Mouse (Mus musculus): ENCODE measurements at regions not wholly inside any gene's neighbourhood (a gene's known extent, or its start where the extent isn't known, plus 50 kb on each side); places are given as distances from the start of the nearest gene placed in this dataset.

DNA sequence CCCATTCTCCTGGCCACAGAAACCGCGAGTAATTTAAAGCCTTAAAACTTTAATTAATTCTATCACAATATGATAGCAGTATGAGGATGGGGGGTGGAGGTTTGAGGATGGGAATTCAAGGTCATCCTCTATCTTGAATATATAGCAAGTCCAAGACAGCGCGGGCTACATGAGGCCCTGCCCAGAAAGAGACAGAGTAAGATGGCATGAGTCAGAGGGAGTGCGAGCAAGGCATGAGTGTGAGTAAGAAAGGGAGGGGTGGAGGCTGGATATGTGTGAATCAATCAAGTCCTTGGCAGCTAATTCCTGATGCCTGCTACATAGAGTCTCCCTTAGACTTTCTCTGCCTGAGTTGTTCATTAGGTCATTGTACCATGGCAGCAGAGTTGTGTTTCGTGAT lies 186.5 kb upstream of the Palmd start:
- WGBS = 83% methylated on average over 6 of the region's 6 CpGs
- Histone ChIP-seq H3K4me1 (replicated peaks) (peaks cover 4% of the 10 kb centered on the region; the same call in 1 of the 2 replicates), H3K27ac (ENCODE audit: poor library complexity, severe bottlenecking) (no peak overlapping the region), H3K4me3 (no peak overlapping the region), H3K4me2 (no peak overlapping the region), H3K27me3 (replicated peaks) (no peaks in the 10 kb centered on the region), H3K9ac (no peak overlapping the region), H3K9me3 (replicated peaks) (no peaks in the 10 kb centered on the region), H3K36me3 (no peaks in the 10 kb centered on the region)
- ATAC-seq (ENCODE audit: insufficient number of reproducible peaks, low FRiP score) = no peak

DNA sequence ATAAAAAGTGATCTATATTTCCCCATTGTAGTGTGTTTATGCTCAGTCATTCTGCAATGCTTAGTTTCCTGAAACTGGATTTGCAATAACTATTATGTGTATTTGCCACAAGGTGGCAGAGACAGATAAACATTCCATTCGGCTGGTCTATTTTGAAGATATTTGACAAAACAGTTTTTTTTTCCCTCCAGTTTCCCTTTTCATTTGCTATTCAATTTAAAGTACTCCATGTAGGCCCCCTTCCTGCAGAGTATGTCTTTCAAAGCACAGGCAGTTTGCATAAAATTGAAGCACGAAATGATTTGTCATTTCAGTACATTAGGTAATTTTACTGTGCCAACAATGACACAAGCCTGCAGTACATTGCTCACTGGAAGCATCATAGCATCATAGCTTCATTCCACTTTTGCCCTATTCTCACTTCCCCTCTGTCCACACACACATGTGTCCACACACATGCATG lies 184.3 kb upstream of the Palmd start:
- H3K27ac ChIP-seq (ENCODE audit: poor library complexity, severe bottlenecking) = no peak overlapping the region
- H3K4me2 ChIP-seq = no peak overlapping the region
- H3K36me3 ChIP-seq = no peaks in the 10 kb centered on the region
- no peaks in the 10 kb centered on the region for H3K9me3 ChIP-seq (replicated peaks)
- peaks cover 4% of the 10 kb centered on the region; the same call in 1 of the 2 replicates for H3K4me1 ChIP-seq (replicated peaks)
- ATAC-seq (ENCODE audit: insufficient number of reproducible peaks, low FRiP score) = no peak
- no peaks in the 10 kb centered on the region for H3K27me3 ChIP-seq (replicated peaks)
- H3K4me3 ChIP-seq = no peak overlapping the region
- H3K9ac ChIP-seq = no peak overlapping the region
- WGBS = 61% methylated on average over 2 of the region's 2 CpGs

DNA sequence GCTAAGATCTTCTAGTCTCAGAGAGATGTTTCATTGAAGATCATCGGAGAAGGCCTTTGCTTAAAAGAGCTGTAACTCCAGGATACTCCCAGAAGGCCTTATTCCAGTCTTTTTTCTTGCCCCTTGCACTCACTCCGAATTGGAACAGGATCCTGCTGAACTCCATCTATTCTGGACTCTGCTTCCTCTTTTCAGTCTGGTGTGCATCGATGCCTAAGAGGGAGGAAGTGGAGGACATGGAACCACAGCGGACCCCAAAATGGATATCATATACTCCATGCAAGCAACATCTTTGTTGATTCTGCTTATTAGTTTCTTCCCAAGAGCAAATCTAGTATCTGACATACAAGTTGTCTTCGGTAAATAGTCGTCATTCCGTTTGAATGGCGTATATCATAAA lies 183.6 kb upstream of the Palmd start:
- no peak for ATAC-seq (ENCODE audit: insufficient number of reproducible peaks, low FRiP score)
- H3K9ac ChIP-seq = no peak overlapping the region
- peaks cover 3% of the 10 kb centered on the region; the same call in 1 of the 2 replicates for H3K9me3 ChIP-seq (replicated peaks)
- no peak overlapping the region for H3K4me3 ChIP-seq
- H3K4me1 ChIP-seq (replicated peaks) = peaks cover 4% of the 10 kb centered on the region; the same call in 1 of the 2 replicates
- 80% methylated on average over 8 of the region's 8 CpGs for WGBS
- no peaks in the 10 kb centered on the region for H3K36me3 ChIP-seq
- H3K4me2 ChIP-seq = no peak overlapping the region
- no peak overlapping the region for H3K27ac ChIP-seq (ENCODE audit: poor library complexity, severe bottlenecking)
- H3K27me3 ChIP-seq (replicated peaks) = no peaks in the 10 kb centered on the region

DNA sequence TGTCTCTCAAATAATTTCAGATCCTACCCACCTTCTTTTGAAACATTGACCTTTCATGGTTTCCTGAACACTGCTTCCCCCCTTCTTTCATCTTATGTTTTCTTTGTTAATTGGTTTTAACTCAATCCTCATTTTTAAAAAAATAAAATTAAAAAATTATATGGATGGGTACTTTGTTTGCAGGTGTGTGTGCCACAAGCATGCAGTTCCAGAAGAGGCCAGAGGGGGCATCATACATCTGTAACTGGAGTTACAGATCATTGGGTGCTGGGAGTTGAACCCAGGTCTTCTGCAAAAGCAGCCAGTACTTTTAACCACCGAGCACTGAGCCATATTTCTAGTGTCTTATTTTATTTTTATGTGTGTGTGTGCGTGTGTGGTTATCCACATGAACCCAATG lies 178.6 kb upstream of the Palmd start:
- Histone ChIP-seq H3K9ac (no peak overlapping the region), H3K36me3 (no peaks in the 10 kb centered on the region), H3K4me3 (no peak overlapping the region), H3K4me2 (no peak overlapping the region), H3K27me3 (replicated peaks) (no peaks in the 10 kb centered on the region), H3K4me1 (replicated peaks) (peaks cover 4% of the 10 kb centered on the region; the same call in 1 of the 2 replicates), H3K27ac (ENCODE audit: poor library complexity, severe bottlenecking) (no peak overlapping the region), H3K9me3 (replicated peaks) (peaks cover 3% of the 10 kb centered on the region; the same call in 1 of the 2 replicates)
- no peak for ATAC-seq (ENCODE audit: insufficient number of reproducible peaks, low FRiP score)
- 69% methylated on average over 2 of the region's 2 CpGs for WGBS

DNA sequence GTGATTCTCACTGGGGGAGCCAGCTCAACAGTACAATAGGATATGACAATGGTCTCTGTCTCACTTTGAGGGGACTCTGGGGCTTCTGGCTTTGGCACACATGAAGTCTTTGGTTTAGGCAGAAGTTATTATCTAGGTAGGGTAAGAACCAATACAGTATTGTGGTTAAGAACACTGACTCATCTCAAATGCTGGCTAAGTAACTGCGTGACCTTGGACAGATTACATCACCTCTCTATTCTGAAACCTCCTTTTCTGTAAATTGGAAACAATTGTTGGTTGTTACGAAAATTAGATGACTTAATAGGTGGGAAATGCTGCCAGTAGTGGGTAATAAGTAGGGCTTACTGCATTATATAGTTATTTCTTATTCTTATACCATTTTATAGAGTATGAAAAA lies 171.0 kb upstream of the Palmd start:
- no peaks in the 10 kb centered on the region for H3K9me3 ChIP-seq (replicated peaks)
- H3K27me3 ChIP-seq (replicated peaks) = no peaks in the 10 kb centered on the region
- no peaks in the 10 kb centered on the region for H3K36me3 ChIP-seq
- WGBS = 81% methylated on average over 2 of the region's 2 CpGs
- no peak overlapping the region for H3K9ac ChIP-seq
- ATAC-seq (ENCODE audit: insufficient number of reproducible peaks, low FRiP score) = no peak
- H3K4me1 ChIP-seq (replicated peaks) = no peaks in the 10 kb centered on the region
- no peak overlapping the region for H3K27ac ChIP-seq (ENCODE audit: poor library complexity, severe bottlenecking)
- no peak overlapping the region for H3K4me2 ChIP-seq
- no peak overlapping the region for H3K4me3 ChIP-seq

DNA sequence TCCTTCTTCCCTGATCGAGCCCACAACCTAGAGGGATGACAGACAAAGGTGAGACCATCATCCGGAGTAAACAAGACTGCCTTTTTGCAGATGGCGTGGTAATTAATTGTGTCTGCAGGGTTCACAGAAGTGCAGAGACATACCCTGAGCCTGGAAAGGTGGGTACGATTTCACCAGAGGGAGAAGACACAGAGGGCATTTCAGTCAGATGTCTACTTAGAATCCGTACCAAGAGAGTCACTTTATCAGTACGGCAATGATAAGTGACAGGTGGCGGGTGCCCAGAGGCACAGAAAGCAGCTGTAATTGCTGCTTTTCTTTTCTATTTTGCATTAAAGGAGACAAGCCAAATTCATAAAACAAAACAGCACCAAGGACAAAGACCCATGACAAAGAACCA lies 169.9 kb upstream of the Palmd start:
- WGBS = 64% methylated on average over 7 of the region's 7 CpGs
- Histone ChIP-seq H3K36me3 (no peaks in the 10 kb centered on the region), H3K4me2 (no peak overlapping the region), H3K9ac (no peak overlapping the region), H3K27me3 (replicated peaks) (no peaks in the 10 kb centered on the region), H3K4me3 (no peak overlapping the region), H3K4me1 (replicated peaks) (0 out of 2 replicates have a peak, but pooled peaks cover 3% of the 10 kb centered on the region), H3K9me3 (replicated peaks) (no peaks in the 10 kb centered on the region), H3K27ac (ENCODE audit: poor library complexity, severe bottlenecking) (no peak overlapping the region)
- no peak for ATAC-seq (ENCODE audit: insufficient number of reproducible peaks, low FRiP score)

DNA sequence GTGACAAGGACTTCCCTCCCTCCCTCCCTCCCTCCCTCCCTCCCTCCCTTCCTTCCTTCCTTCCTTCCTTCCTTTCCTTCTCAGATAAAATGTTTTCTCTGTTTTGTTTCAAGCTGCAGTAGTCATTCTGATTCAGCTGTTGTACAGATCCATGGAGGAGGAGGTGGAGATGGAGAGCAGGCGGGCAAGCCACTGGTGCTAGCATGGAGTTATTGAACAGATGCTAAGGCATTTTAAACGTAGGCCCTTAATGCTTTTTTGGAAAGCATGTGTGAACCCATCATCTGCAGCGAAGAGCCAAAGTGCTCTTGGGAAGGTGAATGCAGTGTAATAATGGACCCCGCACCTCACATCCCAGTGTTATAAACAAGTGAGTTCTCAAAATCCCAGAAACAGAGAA lies 164.1 kb upstream of the Palmd start:
- H3K4me1 ChIP-seq (replicated peaks) = 0 out of 2 replicates have a peak, but pooled peaks cover 3% of the 10 kb centered on the region
- H3K36me3 ChIP-seq = no peaks in the 10 kb centered on the region
- H3K27me3 ChIP-seq (replicated peaks) = no peaks in the 10 kb centered on the region
- H3K9me3 ChIP-seq (replicated peaks) = no peaks in the 10 kb centered on the region
- no peak for ATAC-seq (ENCODE audit: insufficient number of reproducible peaks, low FRiP score)
- H3K27ac ChIP-seq (ENCODE audit: poor library complexity, severe bottlenecking) = no peak overlapping the region
- no peak overlapping the region for H3K4me3 ChIP-seq
- H3K9ac ChIP-seq = no peak overlapping the region
- H3K4me2 ChIP-seq = no peak overlapping the region
- WGBS = 77% methylated on average over 4 of the region's 4 CpGs

DNA sequence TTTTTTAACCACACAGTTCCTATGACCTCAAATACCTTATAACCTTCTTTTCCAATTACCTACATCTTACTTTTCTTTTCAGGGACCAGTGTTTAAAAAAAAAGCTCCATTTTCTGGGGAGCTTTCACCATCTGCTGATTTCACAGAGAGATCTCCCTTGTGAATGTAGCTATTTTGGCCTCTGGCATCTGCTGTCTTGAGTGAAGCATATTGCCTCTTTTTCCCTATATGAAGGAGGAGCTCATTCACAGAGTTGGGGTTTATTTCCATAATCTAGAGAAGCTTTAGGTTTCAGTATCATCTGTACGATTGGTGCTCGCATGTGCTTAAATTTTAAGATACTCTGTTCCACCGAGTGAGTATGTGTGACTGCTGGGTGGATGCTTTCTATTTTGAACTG lies 153.4 kb upstream of the Palmd start:
- no peak overlapping the region for H3K27ac ChIP-seq (ENCODE audit: poor library complexity, severe bottlenecking)
- peaks cover 3% of the 10 kb centered on the region for H3K9me3 ChIP-seq (replicated peaks)
- ATAC-seq (ENCODE audit: insufficient number of reproducible peaks, low FRiP score) = no peak
- 94% methylated on average over 3 of the region's 3 CpGs for WGBS
- no peaks in the 10 kb centered on the region for H3K36me3 ChIP-seq
- no peak overlapping the region for H3K9ac ChIP-seq
- no peaks in the 10 kb centered on the region for H3K4me1 ChIP-seq (replicated peaks)
- no peak overlapping the region for H3K4me2 ChIP-seq
- no peaks in the 10 kb centered on the region for H3K27me3 ChIP-seq (replicated peaks)
- H3K4me3 ChIP-seq = no peak overlapping the region

DNA sequence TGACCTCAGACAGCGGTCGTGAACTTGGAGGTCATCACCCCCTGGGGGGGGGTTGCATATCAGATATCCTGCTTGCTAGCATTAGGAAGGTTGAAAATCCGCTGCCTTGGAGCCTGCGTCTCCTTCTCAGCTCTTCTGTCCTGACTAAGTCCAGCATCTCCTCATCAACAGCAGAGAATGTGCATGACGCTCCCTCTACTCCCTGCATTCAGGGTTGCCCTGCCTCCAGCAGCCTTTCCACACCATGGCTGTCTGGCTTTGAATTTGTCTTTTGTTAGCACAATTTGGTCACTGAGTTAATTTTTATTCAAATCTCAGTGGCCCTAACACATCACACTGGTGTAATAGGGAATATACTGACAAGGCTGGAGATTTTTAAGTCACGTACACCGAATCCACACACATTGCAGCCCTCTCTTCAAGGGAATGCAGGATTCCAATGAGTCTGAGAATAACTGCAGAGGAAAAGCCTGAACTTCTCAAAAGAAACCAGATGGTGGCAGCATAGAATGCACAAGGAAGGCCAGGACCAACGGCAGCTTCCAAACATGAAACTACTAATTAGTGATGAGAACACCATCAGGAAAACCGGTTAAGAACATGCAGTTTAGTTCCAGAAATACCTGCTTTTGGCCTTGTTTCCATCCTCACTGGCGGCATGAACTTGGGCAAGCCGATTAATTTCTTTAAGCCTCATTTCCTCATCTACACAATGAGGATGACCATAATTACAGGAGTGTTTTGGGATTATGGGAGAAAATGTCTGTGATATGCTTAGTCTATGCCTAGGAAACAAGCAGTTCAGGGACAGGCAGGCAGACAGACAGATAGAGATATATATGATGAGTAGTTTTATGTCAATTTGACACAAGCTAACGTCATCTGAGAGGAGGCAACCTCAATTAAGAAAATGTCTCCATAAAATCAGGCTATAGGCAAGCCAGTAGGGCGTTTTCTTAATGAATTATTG lies 151.6 kb upstream of the Palmd start:
- Histone ChIP-seq H3K27me3 (replicated peaks) (no peaks in the 10 kb centered on the region), H3K9ac (no peak overlapping the region), H3K27ac (ENCODE audit: poor library complexity, severe bottlenecking) (no peak overlapping the region), H3K4me3 (no peak overlapping the region), H3K4me1 (replicated peaks) (no peaks in the 10 kb centered on the region), H3K9me3 (replicated peaks) (peaks cover 3% of the 10 kb centered on the region), H3K4me2 (no peak overlapping the region), H3K36me3 (no peaks in the 10 kb centered on the region)
- ATAC-seq (ENCODE audit: insufficient number of reproducible peaks, low FRiP score) = no peak
- 55% methylated on average over 13 of the region's 13 CpGs for WGBS

DNA sequence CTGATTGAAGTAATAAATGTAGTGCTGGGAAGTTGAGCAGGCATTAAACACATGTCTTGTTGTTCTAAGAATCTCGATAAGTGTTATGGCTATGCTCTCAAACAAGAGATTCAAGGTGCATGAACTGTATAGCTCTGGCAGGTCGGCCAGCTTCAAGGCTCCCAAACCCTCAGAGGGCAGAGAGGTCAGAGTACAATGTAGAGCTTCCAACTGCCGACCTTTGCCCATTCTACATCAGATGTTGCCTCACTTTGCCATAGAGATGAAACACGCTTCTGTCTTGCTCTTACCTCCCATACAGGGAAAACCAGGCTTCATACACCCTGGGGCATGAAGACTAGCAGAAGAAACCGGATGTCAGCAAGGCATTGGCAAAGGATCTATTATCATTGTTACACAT lies 150.8 kb upstream of the Palmd start:
- Histone ChIP-seq H3K36me3 (no peaks in the 10 kb centered on the region), H3K4me2 (no peak overlapping the region), H3K9me3 (replicated peaks) (peaks cover 3% of the 10 kb centered on the region), H3K4me3 (no peak overlapping the region), H3K9ac (no peak overlapping the region), H3K27ac (ENCODE audit: poor library complexity, severe bottlenecking) (no peak overlapping the region), H3K4me1 (replicated peaks) (no peaks in the 10 kb centered on the region), H3K27me3 (replicated peaks) (no peaks in the 10 kb centered on the region)
- no peak for ATAC-seq (ENCODE audit: insufficient number of reproducible peaks, low FRiP score)
- 65% methylated on average over 5 of the region's 5 CpGs for WGBS

DNA sequence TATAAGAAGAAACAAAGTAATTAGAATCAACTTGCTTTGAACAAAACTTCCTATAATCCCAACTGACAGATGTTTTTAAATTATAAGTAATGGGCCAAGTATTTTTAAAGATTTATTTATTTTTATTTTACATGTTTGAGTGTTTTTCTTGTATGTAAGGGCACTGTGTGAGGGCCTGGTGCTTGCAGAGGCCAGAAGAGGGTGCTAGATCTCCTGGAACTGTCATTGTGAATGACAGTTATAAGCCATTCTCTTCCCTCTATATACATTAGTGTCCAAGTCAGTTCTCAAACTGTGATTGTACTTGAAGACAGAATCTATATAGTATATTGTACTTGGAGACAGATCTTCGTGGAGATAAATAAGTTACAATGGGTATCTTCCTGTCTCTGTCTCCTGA lies 149.1 kb upstream of the Palmd start:
- no peak for ATAC-seq (ENCODE audit: insufficient number of reproducible peaks, low FRiP score)
- Histone ChIP-seq H3K27me3 (replicated peaks) (no peaks in the 10 kb centered on the region), H3K4me2 (no peak overlapping the region), H3K27ac (ENCODE audit: poor library complexity, severe bottlenecking) (no peak overlapping the region), H3K9me3 (replicated peaks) (peaks cover 3% of the 10 kb centered on the region), H3K4me3 (no peak overlapping the region), H3K9ac (no peak overlapping the region), H3K36me3 (no peaks in the 10 kb centered on the region), H3K4me1 (replicated peaks) (no peaks in the 10 kb centered on the region)
- WGBS = 36% methylated on average over 1 of the region's 1 CpGs
